Mouse (Mus musculus) liver, embryonic 14 days (tissue): Measurements from ENCODE around the gene Brms1. TPM values are rescaled to one million over a fixed set of nuclear protein-coding genes. Genes with fewer than 3 reads are reported as not detected.

Experiments
- polyA plus RNA-seq: library from polyadenylated mRNA; depleted of rRNA; stranded (reverse); fragments of >200 nt; gene quantifications from 2 replicates; pipeline ENCODE4 v1.2.3, GENCODE M21; 2012; rRNA removed

Brms1 gene
- polyA plus RNA-seq: 19.9 and 20.8 TPM in 2 replicates

GRCm38 (mm10) chr19:5040862-5041523, at the start of gene Brms1:
TSS of gene Brms1 (plus strand) at chr19:5041354.

GRCm38 (mm10) chr19:5023621-5024479, 17.3 kb upstream of the Brms1 start, which contains the start of gene Slc29a2:
TSS of gene Slc29a2 (plus strand) at chr19:5023860.

GRCm38 (mm10) chr19:5038709-5039156, 2.4 kb upstream of the Brms1 start, which contains the start of the genes B4gat1 and AC124502.3:
TSS of gene B4gat1 (plus strand) at chr19:5038826.
TSS of gene AC124502.3 (plus strand) at chr19:5038891.

GRCm38 (mm10) chr19:5050047-5050905, 9.1 kb downstream of the Brms1 start, which contains the start of gene Rin1:
TSS of gene Rin1 (plus strand) at chr19:5050481.

GRCm38 (mm10) chr19:5067867-5068569, 26.9 kb downstream of the Brms1 start, which contains the start of gene Cd248:
TSS of gene Cd248 (plus strand) at chr19:5068078.

GRCm38 (mm10) chr19:5085145-5085863, 44.1 kb downstream of the Brms1 start, which contains the start of gene Tmem151a:
TSS of gene Tmem151a (minus strand) at chr19:5085531.

GRCm38 (mm10) chr19:5087884-5088728, 47.0 kb downstream of the Brms1 start, which contains the start of gene Yif1a:
TSS of gene Yif1a (plus strand) at chr19:5088538.

GRCm38 (mm10) chr19:5098363-5099143, 57.4 kb downstream of the Brms1 start, which contains the start of gene Cnih2:
TSS of gene Cnih2 (minus strand) at chr19:5098521.

Other genes starting within 250 kb of the Brms1 start
- gene Rbm4, start 247.5 kb upstream of the Brms1 start, polyA plus RNA-seq: 29.1 and 29.7 TPM in 2 replicates
- gene Gm21992, start 229.7 kb upstream of the Brms1 start, polyA plus RNA-seq: 11.0 and 13.2 TPM in 2 replicates
- 21.1 and 24.5 TPM in 2 replicates for gene Rbm14, start 229.7 kb upstream of the Brms1 start, polyA plus RNA-seq
- 38.2 and 41.7 TPM in 2 replicates for gene Ccs, start 202.0 kb upstream of the Brms1 start, polyA plus RNA-seq
- 0.01 TPM in 1 of 2 replicates, not detected in the other for gene Ccdc87, start 202.0 kb upstream of the Brms1 start, polyA plus RNA-seq
- 20.1 and 21.8 TPM in 2 replicates for gene Ctsf, start 186.2 kb upstream of the Brms1 start, polyA plus RNA-seq
- gene Actn3, start 163.4 kb upstream of the Brms1 start, polyA plus RNA-seq: 0.31 and 0.43 TPM in 2 replicates
- gene Zdhhc24, start 162.7 kb upstream of the Brms1 start, polyA plus RNA-seq: 14.7 and 16.8 TPM in 2 replicates
- 0.98 and 1.1 TPM in 2 replicates for gene Bbs1, start 134.7 kb upstream of the Brms1 start, polyA plus RNA-seq
- gene Dpp3, start 113.1 kb upstream of the Brms1 start, polyA plus RNA-seq: 27.2 and 27.5 TPM in 2 replicates
- 0.05 and 0.09 TPM in 2 replicates for gene Peli3, start 98.2 kb upstream of the Brms1 start, polyA plus RNA-seq
- gene Mrpl11, start 79.2 kb upstream of the Brms1 start, polyA plus RNA-seq: 33.6 and 36.8 TPM in 2 replicates
- gene Npas4, start 51.0 kb upstream of the Brms1 start, polyA plus RNA-seq: 0.09 TPM in 2 replicates
- gene Slc29a2, start 17.5 kb upstream of the Brms1 start, polyA plus RNA-seq: 2.1 and 2.6 TPM in 2 replicates
- 2.6 and 3.7 TPM in 2 replicates for gene B4gat1, start 2.5 kb upstream of the Brms1 start, polyA plus RNA-seq
- gene AC124502.3, start 2.5 kb upstream of the Brms1 start, polyA plus RNA-seq: 0.69 and 1.0 TPM in 2 replicates
- 0.26 and 0.45 TPM in 2 replicates for gene Rin1, start 9.1 kb downstream of the Brms1 start, polyA plus RNA-seq
- 1.4 and 2.4 TPM in 2 replicates for gene Cd248, start 26.7 kb downstream of the Brms1 start, polyA plus RNA-seq
- 0.13 and 0.29 TPM in 2 replicates for gene Tmem151a, start 44.2 kb downstream of the Brms1 start, polyA plus RNA-seq
- 29.3 and 37.2 TPM in 2 replicates for gene Yif1a, start 47.2 kb downstream of the Brms1 start, polyA plus RNA-seq
- gene Cnih2, start 57.2 kb downstream of the Brms1 start, polyA plus RNA-seq: 0.61 and 0.62 TPM in 2 replicates
- gene Rab1b, start 65.7 kb downstream of the Brms1 start, polyA plus RNA-seq: 44.3 and 53.0 TPM in 2 replicates
- 2.6 and 2.8 TPM in 2 replicates for gene Klc2, start 77.2 kb downstream of the Brms1 start, polyA plus RNA-seq
- gene Pacs1, start 231.8 kb downstream of the Brms1 start, polyA plus RNA-seq: 8.0 and 8.3 TPM in 2 replicates